Mouse (Mus musculus) intestine, embryonic 15.5 days (tissue): ENCODE measurements at regions not wholly inside any gene's neighbourhood (a gene's known extent, or its start where the extent isn't known, plus 50 kb on each side); places are given as distances from the start of the nearest gene placed in this dataset.

Source experiments
- ATAC-seq: fragments of 200-750 bp; cut with Nextera tagmentation; 2 replicates; pipeline ENCODE4 v1.8.0; 2017; ENCODE audit warnings: moderate TSS enrichment, moderate library complexity
- H3K27ac ChIP-seq: fragments of 300-500 bp; sonication (generic); 2 replicates; pipeline ENCODE4 v1.5.1; 2015; ENCODE audit warnings: mild to moderate bottlenecking, inconsistent platforms
- H3K27me3 ChIP-seq: fragments of 300-500 bp; sonication (generic); replicated peaks from 2 replicates; pipeline ENCODE4 v1.6.1; 2015; ENCODE audit warnings: inconsistent platforms
- H3K36me3 ChIP-seq: fragments of 300-500 bp; sonication (generic); 2 replicates; pipeline ENCODE4 v1.6.1; 2015; ENCODE audit warnings: inconsistent platforms
- H3K4me1 ChIP-seq: fragments of 300-500 bp; sonication (generic); replicated peaks from 2 replicates; pipeline ENCODE4 v1.6.1; 2015; ENCODE audit warnings: inconsistent platforms
- H3K4me2 ChIP-seq: fragments of 300-500 bp; sonication (generic); replicated peaks from 2 replicates; pipeline ENCODE4 v1.6.1; 2015; ENCODE audit warnings: mild to moderate bottlenecking, inconsistent platforms
- H3K4me3 ChIP-seq: fragments of 300-500 bp; sonication (generic); replicated peaks from 2 replicates; pipeline ENCODE4 v1.5.1; 2015; ENCODE audit warnings: inconsistent platforms
- H3K9ac ChIP-seq: fragments of 300-500 bp; sonication (generic); 2 replicates; pipeline ENCODE4 v1.6.1; 2015; ENCODE audit warnings: inconsistent platforms
- H3K9me3 ChIP-seq: fragments of 300-500 bp; sonication (generic); 2 replicates; pipeline ENCODE4 v1.6.1; 2016; ENCODE audit warnings: inconsistent platforms
- WGBS: fragments of 180-500 bp; shearing (Covaris S2); methylation state at CpG from one replicate; pipeline ENCODE4 v1.1.7; 2015; 5-methylcytosine and 5-hydroxymethylcytosine counted together

GRCm38 (mm10) chr17:77819698-77820097 lies 380.4 kb upstream of the Crim1 start:
- H3K36me3 ChIP-seq, result no peaks in the 10 kb centered on the region
- no peaks in the 10 kb centered on the region for H3K4me1 ChIP-seq
- no peak overlapping the region for H3K4me2 ChIP-seq
- no peaks in the 10 kb centered on the region for H3K27me3 ChIP-seq
- 68% methylated on average over 8 of the region's 8 CpGs for WGBS
- H3K27ac ChIP-seq, result no peak overlapping the region
- ATAC-seq, result no peak
- H3K9ac ChIP-seq, result no peak overlapping the region
- no peak overlapping the region for H3K4me3 ChIP-seq
- no peaks in the 10 kb centered on the region for H3K9me3 ChIP-seq

DNA sequence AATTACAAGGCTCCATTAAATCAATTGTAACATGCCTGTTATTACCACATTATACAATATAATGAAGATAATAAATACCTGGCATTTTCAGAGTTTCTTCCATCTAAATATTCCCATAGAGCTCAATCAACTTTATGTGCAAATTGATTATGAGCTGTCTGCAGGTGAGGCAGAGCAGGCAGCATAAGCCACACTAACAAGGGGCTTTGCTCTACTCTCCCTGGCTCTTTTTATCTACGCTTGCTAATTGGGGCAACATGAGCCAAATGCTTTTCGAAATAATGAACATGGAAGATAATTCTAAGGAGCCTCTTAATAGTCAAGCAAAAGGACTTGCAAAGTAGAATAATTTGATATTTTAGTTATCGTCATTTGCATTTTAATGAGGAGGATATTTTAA lies 356.1 kb upstream of the Crim1 start:
- no peak for ATAC-seq
- H3K36me3 ChIP-seq, result no peaks in the 10 kb centered on the region
- H3K4me2 ChIP-seq, result no peak overlapping the region
- no peaks in the 10 kb centered on the region for H3K27me3 ChIP-seq
- no peaks in the 10 kb centered on the region for H3K4me1 ChIP-seq
- no peaks in the 10 kb centered on the region for H3K9me3 ChIP-seq
- H3K4me3 ChIP-seq, result no peak overlapping the region
- H3K27ac ChIP-seq, result no peak overlapping the region
- H3K9ac ChIP-seq, result no peak overlapping the region
- 88% methylated on average over 3 of the region's 3 CpGs for WGBS

- Histone ChIP-seq H3K4me3 (no peak overlapping the region), H3K9ac (no peak overlapping the region), H3K4me2 (no peak overlapping the region), H3K4me1 (no peaks in the 10 kb centered on the region), H3K9me3 (no peaks in the 10 kb centered on the region), H3K27ac (no peak overlapping the region), H3K27me3 (no peaks in the 10 kb centered on the region), H3K36me3 (no peaks in the 10 kb centered on the region)
- WGBS, result 77% methylated on average over 3 of the region's 3 CpGs
- no peak for ATAC-seq
Observed at GRCm38 (mm10) chr17:77874497-77874896, 325.6 kb upstream of the Crim1 start.

DNA sequence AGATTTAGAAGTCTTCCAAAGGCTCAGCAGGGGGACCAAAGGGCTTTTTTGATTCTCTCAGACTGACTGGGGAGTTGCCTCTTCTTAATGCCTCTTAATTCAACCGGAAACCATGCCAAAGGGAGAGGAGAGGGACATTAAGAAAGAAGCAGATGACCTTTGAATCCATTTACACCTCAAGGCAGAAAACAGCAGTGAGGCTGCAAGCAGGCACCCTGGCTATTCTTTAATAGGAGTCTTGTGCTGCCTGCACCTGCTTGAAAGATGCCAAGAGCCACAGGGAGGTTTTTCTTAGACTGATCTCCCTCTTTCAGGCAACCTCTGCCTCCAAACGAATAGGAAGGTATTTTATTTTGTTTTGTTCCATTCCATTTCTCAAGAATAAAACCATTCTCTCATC lies 323.0 kb upstream of the Crim1 start:
- Histone ChIP-seq H3K4me2 (no peak overlapping the region), H3K4me3 (no peak overlapping the region), H3K4me1 (no peaks in the 10 kb centered on the region), H3K36me3 (no peaks in the 10 kb centered on the region), H3K27me3 (no peaks in the 10 kb centered on the region), H3K27ac (no peak overlapping the region), H3K9me3 (no peaks in the 10 kb centered on the region), H3K9ac (no peak overlapping the region)
- WGBS, result 35% methylated on average over 2 of the region's 2 CpGs
- ATAC-seq, result no peak

DNA sequence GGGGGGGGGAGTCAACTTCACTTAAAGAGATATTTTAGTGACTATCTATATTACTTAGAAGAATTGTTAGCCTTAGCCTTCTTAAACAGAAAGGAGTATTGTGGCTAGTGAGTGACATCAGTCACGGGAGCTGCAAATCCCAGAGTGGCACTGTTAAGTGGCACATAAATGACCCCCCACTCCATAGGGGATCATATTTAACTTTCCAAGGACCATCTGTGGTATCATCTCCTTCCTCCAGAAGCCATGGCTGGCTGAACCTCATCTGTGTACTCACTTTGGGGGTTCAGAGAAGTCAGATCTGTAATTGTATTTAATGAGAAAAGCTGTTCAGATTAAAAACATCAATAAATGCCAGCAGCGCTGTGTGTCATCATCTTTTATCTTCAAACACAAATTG lies 314.9 kb upstream of the Crim1 start:
- no peak overlapping the region for H3K9ac ChIP-seq
- ATAC-seq, result no peak
- H3K36me3 ChIP-seq, result no peaks in the 10 kb centered on the region
- no peak overlapping the region for H3K4me2 ChIP-seq
- no peaks in the 10 kb centered on the region for H3K4me1 ChIP-seq
- H3K9me3 ChIP-seq, result no peaks in the 10 kb centered on the region
- H3K27me3 ChIP-seq, result no peaks in the 10 kb centered on the region
- H3K27ac ChIP-seq, result no peak overlapping the region
- H3K4me3 ChIP-seq, result no peak overlapping the region
- WGBS, result 91% methylated on average over 2 of the region's 2 CpGs

DNA sequence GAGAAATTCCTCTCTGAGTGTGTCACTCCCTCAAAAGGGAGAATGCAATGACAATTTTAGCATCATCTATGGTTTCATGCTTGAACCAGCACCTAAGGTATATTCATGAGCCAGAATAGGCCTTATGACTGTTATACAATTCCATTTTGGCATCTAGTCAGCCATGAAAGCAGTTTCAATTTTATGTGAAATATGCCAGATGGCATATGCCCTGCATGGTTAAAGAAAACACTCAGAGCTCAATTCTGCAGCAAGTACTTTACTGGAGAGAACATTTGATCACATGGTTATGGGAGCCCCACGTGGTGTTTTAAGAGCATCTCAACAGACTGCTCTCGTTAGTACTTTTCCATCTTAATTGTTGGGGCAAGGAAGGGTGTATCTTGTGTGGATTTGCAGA lies 310.9 kb upstream of the Crim1 start:
- ATAC-seq, result no peak
- no peak overlapping the region for H3K27ac ChIP-seq

GRCm38 (mm10) chr17:77904412-77904811 lies 295.6 kb upstream of the Crim1 start:
- Histone ChIP-seq H3K27me3 (no peaks in the 10 kb centered on the region), H3K9ac (no peak overlapping the region), H3K4me2 (no peak overlapping the region), H3K36me3 (no peaks in the 10 kb centered on the region), H3K4me3 (no peak overlapping the region), H3K9me3 (no peaks in the 10 kb centered on the region), H3K27ac (no peak overlapping the region), H3K4me1 (no peaks in the 10 kb centered on the region)
- no peak for ATAC-seq
- 91% methylated on average over 3 of the region's 3 CpGs for WGBS

More for the DNA sequence above, 310.9 kb upstream of the Crim1 start:
- Histone ChIP-seq H3K9me3 (no peaks in the 10 kb centered on the region), H3K9ac (no peak overlapping the region), H3K36me3 (no peaks in the 10 kb centered on the region), H3K4me3 (no peak overlapping the region), H3K4me1 (no peaks in the 10 kb centered on the region), H3K27me3 (no peaks in the 10 kb centered on the region), H3K4me2 (no peak overlapping the region)
- 65% methylated on average over 2 of the region's 2 CpGs for WGBS

GRCm38 (mm10) chr17:77913962-77914450 lies 286.0 kb upstream of the Crim1 start:
- Histone ChIP-seq H3K4me3 (no peak overlapping the region), H3K4me2 (no peak overlapping the region), H3K9ac (no peak overlapping the region), H3K36me3 (no peaks in the 10 kb centered on the region), H3K27me3 (no peaks in the 10 kb centered on the region), H3K9me3 (no peaks in the 10 kb centered on the region), H3K27ac (no peak overlapping the region), H3K4me1 (no peaks in the 10 kb centered on the region)
- no peak for ATAC-seq
- WGBS, result 70% methylated on average over 4 of the region's 4 CpGs

- no peak overlapping the region for H3K9ac ChIP-seq
- no peaks in the 10 kb centered on the region for H3K27me3 ChIP-seq
- 87% methylated on average over 3 of the region's 3 CpGs for WGBS
- no peak overlapping the region for H3K27ac ChIP-seq
- no peak overlapping the region for H3K4me3 ChIP-seq
- H3K9me3 ChIP-seq, result no peaks in the 10 kb centered on the region
- ATAC-seq, result no peak
- no peaks in the 10 kb centered on the region for H3K36me3 ChIP-seq
- H3K4me2 ChIP-seq, result no peak overlapping the region
- no peaks in the 10 kb centered on the region for H3K4me1 ChIP-seq
Observed at GRCm38 (mm10) chr17:77930253-77930652, 269.8 kb upstream of the Crim1 start.

DNA sequence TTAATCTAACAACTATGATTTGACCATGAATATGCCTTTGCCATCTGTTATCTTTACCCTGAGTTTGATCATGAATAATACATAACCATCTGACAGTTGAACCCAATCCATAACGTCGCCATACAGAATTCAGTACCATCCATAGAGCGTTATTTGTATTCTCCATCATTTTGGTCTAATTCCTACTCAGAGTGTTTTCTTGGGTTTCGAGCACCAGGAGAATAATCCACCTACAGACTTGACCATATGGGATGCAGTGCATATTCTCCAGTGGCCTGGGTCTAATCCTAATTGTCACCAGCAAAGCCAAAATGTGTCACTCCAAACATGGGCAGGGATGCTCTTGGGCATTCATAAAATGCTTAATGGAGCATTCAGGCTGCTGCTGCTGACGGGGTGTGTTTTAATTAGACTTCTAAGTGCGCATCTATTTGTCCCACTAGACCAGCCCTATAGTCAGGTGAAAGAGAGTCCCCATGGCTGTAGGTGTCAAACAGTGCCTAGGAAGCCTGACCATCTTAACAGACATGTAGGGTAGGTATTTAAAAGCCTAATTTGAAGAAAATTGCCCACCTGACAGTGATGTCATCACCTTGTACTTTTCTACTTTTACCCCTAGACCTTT lies 269.0 kb upstream of the Crim1 start:
- no peaks in the 10 kb centered on the region for H3K9me3 ChIP-seq
- H3K4me1 ChIP-seq, result no peaks in the 10 kb centered on the region
- H3K27ac ChIP-seq, result no peak overlapping the region
- no peak for ATAC-seq
- H3K4me3 ChIP-seq, result no peak overlapping the region
- WGBS, result 93% methylated on average over 6 of the region's 6 CpGs
- H3K36me3 ChIP-seq, result no peaks in the 10 kb centered on the region
- H3K4me2 ChIP-seq, result no peak overlapping the region
- no peaks in the 10 kb centered on the region for H3K27me3 ChIP-seq
- no peak overlapping the region for H3K9ac ChIP-seq

- Histone ChIP-seq H3K9me3 (no peaks in the 10 kb centered on the region), H3K27me3 (no peaks in the 10 kb centered on the region), H3K4me3 (no peak overlapping the region), H3K27ac (no peak overlapping the region), H3K9ac (no peak overlapping the region), H3K4me1 (no peaks in the 10 kb centered on the region), H3K36me3 (no peaks in the 10 kb centered on the region), H3K4me2 (no peak overlapping the region)
- ATAC-seq, result no peak
Observed at GRCm38 (mm10) chr17:77933192-77933591, 266.9 kb upstream of the Crim1 start.

GRCm38 (mm10) chr17:77958048-77958447 lies 242.0 kb upstream of the Crim1 start:
- Histone ChIP-seq H3K4me2 (no peak overlapping the region), H3K4me3 (no peak overlapping the region), H3K9ac (no peak overlapping the region), H3K36me3 (no peaks in the 10 kb centered on the region), H3K9me3 (no peaks in the 10 kb centered on the region), H3K4me1 (no peaks in the 10 kb centered on the region), H3K27me3 (no peaks in the 10 kb centered on the region), H3K27ac (no peak overlapping the region)
- WGBS, result 69% methylated on average over 4 of the region's 4 CpGs
- ATAC-seq, result peak; percentile 95

DNA sequence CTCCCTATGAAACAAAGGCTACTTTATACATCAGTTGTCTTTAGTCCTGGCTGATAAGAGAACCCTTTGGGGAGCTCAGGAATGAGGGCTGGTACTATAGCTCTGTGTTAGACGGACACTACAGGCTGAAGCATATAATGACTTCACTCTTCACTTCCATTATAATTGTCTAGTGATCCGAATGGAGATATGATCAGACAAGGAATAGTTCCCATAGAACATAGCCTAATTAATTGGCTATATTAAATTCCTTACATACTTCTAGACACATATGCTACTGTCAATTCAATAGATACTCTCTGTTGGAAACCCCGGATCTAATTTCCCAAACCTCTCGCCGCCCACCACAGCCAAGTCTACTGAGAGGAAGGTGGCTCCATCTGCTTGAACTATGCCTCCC lies 238.8 kb upstream of the Crim1 start:
- Histone ChIP-seq H3K27ac (no peak overlapping the region), H3K9me3 (no peaks in the 10 kb centered on the region), H3K36me3 (no peaks in the 10 kb centered on the region), H3K27me3 (no peaks in the 10 kb centered on the region), H3K9ac (no peak overlapping the region), H3K4me3 (no peak overlapping the region), H3K4me1 (no peaks in the 10 kb centered on the region), H3K4me2 (no peak overlapping the region)
- ATAC-seq, result no peak
- 87% methylated on average over 5 of the region's 5 CpGs for WGBS
